Mouse (Mus musculus): ENCODE results near the gene Cherp.

DNA sequence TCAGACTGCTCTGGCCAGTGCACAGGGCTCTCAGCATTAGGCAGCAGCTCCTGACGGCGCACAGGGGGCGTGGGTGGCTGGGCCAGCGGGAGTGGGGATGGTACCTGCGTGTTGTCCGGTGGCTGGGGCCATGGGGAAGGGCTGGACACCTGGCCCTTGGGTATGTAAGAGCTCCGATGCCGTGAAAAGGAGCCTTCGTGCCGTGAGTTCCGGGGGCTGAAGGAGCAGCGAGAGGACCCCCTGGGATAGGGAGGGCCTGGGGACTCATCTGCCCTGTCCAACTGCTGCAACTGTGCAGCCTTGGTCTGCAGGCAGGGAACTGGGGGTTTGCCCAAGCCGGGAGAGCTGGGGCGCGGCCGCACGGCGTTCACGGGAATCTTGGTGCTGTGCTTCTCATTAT is 21.2 kb upstream of the Cherp start:
- TF ChIP-seq CTCF (IDR thresholded peaks at IDR 0.05; ENCODE audit: low read depth) (no peak), EP300 (IDR thresholded peaks at IDR 0.05; ENCODE audit: low read depth) (no peak)
